Mouse (Mus musculus) forebrain, embryonic 14.5 days (tissue): ENCODE measurements at regions not wholly inside any gene's neighbourhood (a gene's known extent, or its start where the extent isn't known, plus 50 kb on each side); places are given as distances from the start of the nearest gene placed in this dataset.

Source experiments
- ATAC-seq: fragments of 200-750 bp; cut with Nextera tagmentation; 2 replicates; pipeline ENCODE4 v1.8.0; 2017; ENCODE audit warnings: mild to moderate bottlenecking, moderate library complexity
- DNase-seq: peaks from one replicate; pipeline ENCODE4 v3.0.0-alpha.2; 2015; ENCODE audit warnings: low spot score
- H3K27ac ChIP-seq: fragments of 300-500 bp; sonication (generic); 2 replicates; pipeline ENCODE4 v1.5.1; 2014; ENCODE audit warnings: low read depth, mild to moderate bottlenecking, control low read depth, low read length, moderate library complexity
- H3K27me3 ChIP-seq: fragments of 300-500 bp; sonication (generic); replicated peaks from 2 replicates; pipeline ENCODE4 v1.6.1; 2014; ENCODE audit warnings: low read length, control low read depth, mixed read lengths; ENCODE audit not compliant: control insufficient read depth, insufficient read depth
- H3K36me3 ChIP-seq: fragments of 300-500 bp; sonication (generic); 2 replicates; pipeline ENCODE4 v1.6.1; 2014; ENCODE audit warnings: low read length, control low read depth; ENCODE audit not compliant: control insufficient read depth, insufficient read depth
- H3K4me1 ChIP-seq: fragments of 300-500 bp; sonication (generic); 2 replicates; pipeline ENCODE4 v1.6.1; 2014; ENCODE audit warnings: antibody characterized with exemption, low read length, control low read depth; ENCODE audit not compliant: control insufficient read depth, insufficient read depth
- H3K4me2 ChIP-seq: fragments of 300-500 bp; sonication (generic); 2 replicates; pipeline ENCODE4 v1.6.1; 2014; ENCODE audit warnings: mild to moderate bottlenecking, control low read depth, low read length
- H3K4me3 ChIP-seq: fragments of 300-500 bp; sonication (generic); 2 replicates; pipeline ENCODE4 v1.5.1; 2014; ENCODE audit warnings: low read depth, low read length, control low read depth
- H3K9ac ChIP-seq: fragments of 300-500 bp; sonication (generic); 2 replicates; pipeline ENCODE4 v1.6.1; 2014; ENCODE audit warnings: mild to moderate bottlenecking, low read length, control low read depth, moderate library complexity
- H3K9me3 ChIP-seq: fragments of 300-500 bp; sonication (generic); replicated peaks from 2 replicates; pipeline ENCODE4 v1.6.1; 2016; ENCODE audit warnings: low read length, control low read depth, mixed read lengths; ENCODE audit not compliant: control insufficient read depth
- WGBS: fragments of 180-500 bp; shearing (Covaris S2); extraction: QIAGEN DNeasy Blood & Tissue Kit; methylation state at CpG from one replicate; pipeline ENCODE4 v1.1.7; 2014; 5-methylcytosine and 5-hydroxymethylcytosine counted together

DNA sequence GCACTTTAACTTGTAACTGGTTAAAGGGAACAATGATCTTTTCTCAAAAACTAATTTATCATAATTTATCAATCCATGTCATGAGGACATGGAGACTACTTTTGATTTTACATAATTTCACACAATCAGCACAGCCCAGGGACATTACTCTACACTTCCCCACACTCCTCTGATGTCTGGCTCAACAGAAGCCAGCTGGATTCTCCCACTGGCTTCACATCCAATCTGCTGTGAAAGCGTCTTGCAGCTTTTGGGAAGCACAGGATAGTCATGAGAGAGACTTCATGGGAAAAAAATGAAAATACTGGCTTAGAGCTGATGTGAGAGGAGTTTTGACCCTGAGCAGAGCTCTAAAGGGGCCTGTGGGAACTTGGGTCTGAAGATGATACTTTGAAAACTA is 61.7 kb upstream of the Hrasls start:
- Histone ChIP-seq H3K4me3 (no peak overlapping the region), H3K36me3 (no peaks in the 10 kb centered on the region), H3K27me3 (no peaks in the 10 kb centered on the region), H3K27ac (no peak overlapping the region), H3K4me2 (no peak overlapping the region), H3K9ac (no peak overlapping the region), H3K4me1 (no peaks in the 10 kb centered on the region), H3K9me3 (no peaks in the 10 kb centered on the region)
- ATAC-seq: no peak
- WGBS: 77% methylated on average over 1 of the region's 1 CpGs
- no peak for DNase-seq

DNA sequence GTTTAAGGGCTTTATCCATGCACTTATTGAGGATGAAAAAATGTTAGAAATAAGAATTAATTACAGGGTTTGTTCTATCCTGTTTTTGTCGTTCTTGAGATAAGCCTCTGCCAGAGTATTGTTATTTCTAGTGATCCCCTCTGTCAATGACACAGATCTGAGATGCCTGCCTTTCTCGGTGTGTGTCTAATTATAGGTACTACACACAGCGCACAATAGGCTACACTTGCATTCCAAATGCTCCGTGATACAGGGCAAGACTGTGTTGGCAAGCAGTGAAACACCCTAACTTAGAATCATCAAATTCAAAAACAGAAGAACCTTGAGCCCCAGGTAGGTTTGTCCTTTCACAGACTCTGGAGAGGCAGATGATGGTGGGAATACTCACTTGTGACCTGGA is 90.3 kb upstream of the Hrasls start:
- H3K4me2 ChIP-seq: no peak overlapping the region
- H3K27me3 ChIP-seq: no peaks in the 10 kb centered on the region
- H3K9ac ChIP-seq: no peak overlapping the region
- no peak for DNase-seq
- H3K4me3 ChIP-seq: no peak overlapping the region
- H3K4me1 ChIP-seq: no peaks in the 10 kb centered on the region
- WGBS: 80% methylated on average over 4 of the region's 4 CpGs
- no peaks in the 10 kb centered on the region for H3K36me3 ChIP-seq
- no peaks in the 10 kb centered on the region for H3K9me3 ChIP-seq
- no peak overlapping the region for H3K27ac ChIP-seq
- no peak for ATAC-seq

GRCm38 (mm10) chr16:29096791-29097190 is 112.7 kb upstream of the Hrasls start:
- Histone ChIP-seq H3K27me3 (no peaks in the 10 kb centered on the region), H3K36me3 (no peaks in the 10 kb centered on the region), H3K4me1 (no peaks in the 10 kb centered on the region), H3K4me2 (no peak overlapping the region), H3K4me3 (no peak overlapping the region), H3K9ac (no peak overlapping the region), H3K27ac (no peak overlapping the region), H3K9me3 (no peaks in the 10 kb centered on the region)
- ATAC-seq (no peak), DNase-seq (no peak)
- WGBS: 84% methylated on average over 4 of the region's 4 CpGs

GRCm38 (mm10) chr16:29065961-29066360 is 136.5 kb upstream of the Mb21d2 start:
- Histone ChIP-seq H3K4me3 (no peak overlapping the region), H3K9me3 (no peaks in the 10 kb centered on the region; the same call in 1 of the 2 replicates), H3K27me3 (no peaks in the 10 kb centered on the region), H3K4me2 (no peak overlapping the region), H3K9ac (no peak overlapping the region), H3K27ac (no peak overlapping the region), H3K4me1 (no peaks in the 10 kb centered on the region), H3K36me3 (no peaks in the 10 kb centered on the region)
- ATAC-seq: no peak
- WGBS: 82% methylated on average over 3 of the region's 3 CpGs
- no peak for DNase-seq

- Histone ChIP-seq H3K9ac (no peak overlapping the region), H3K27me3 (no peaks in the 10 kb centered on the region), H3K4me3 (no peak overlapping the region), H3K4me1 (no peaks in the 10 kb centered on the region), H3K4me2 (no peak overlapping the region), H3K9me3 (no peaks in the 10 kb centered on the region; the same call in 1 of the 2 replicates), H3K27ac (no peak overlapping the region), H3K36me3 (no peaks in the 10 kb centered on the region)
- ATAC-seq (no peak), DNase-seq (no peak)
- 89% methylated on average over 4 of the region's 4 CpGs for WGBS
These were observed 135.8 kb upstream of the Mb21d2 start for GRCm38 (mm10) chr16:29065097-29065785.

DNA sequence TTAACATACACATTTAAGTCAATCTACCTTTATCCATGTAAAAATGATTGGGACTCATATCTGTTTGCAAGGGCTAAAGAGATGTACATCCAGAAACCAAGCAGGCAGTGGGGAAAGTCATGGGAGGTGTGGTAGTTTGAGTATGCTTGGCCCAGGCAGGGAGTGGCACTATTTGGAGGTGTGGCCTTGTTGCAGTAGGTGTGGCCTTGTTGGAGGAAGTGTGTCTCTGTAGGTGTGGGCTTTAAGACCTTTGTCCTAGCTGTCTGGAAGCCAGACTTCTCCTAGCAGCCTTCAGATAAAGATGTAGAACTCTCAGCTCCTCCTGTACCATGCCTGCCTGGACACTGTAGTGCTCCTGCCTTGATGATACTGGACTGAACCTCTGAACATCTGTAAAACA is 133.9 kb upstream of the Mb21d2 start:
- Histone ChIP-seq H3K27me3 (no peaks in the 10 kb centered on the region), H3K9ac (no peak overlapping the region), H3K4me3 (no peak overlapping the region), H3K36me3 (no peaks in the 10 kb centered on the region), H3K4me1 (no peaks in the 10 kb centered on the region), H3K4me2 (no peak overlapping the region), H3K27ac (no peak overlapping the region), H3K9me3 (no peaks in the 10 kb centered on the region; the same call in 1 of the 2 replicates)
- DNase-seq: no peak
- no peak for ATAC-seq

DNA sequence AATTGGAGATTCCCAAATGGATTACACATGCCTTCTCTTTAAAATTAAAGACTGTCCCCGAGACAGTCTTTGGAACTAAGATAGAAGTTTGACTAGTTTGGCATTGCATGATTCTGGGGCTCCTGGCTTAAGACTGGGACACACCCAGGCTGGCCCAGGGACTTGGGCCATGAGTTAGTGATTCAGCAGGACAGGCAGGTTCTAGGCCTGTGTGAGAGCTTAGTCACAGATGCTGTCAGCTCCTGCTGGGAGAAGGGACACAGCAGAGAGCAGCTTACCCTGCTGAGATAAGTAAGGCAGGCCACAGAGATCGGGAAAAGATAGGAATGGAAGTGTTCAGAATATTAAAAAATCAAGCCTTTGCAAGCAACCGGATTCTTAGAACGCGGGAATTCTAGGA is 127.6 kb upstream of the Mb21d2 start:
- no peak overlapping the region for H3K27ac ChIP-seq
- DNase-seq (no peak), ATAC-seq (no peak)
- no peak overlapping the region for H3K9ac ChIP-seq
- H3K27me3 ChIP-seq: no peaks in the 10 kb centered on the region
- H3K4me1 ChIP-seq: no peaks in the 10 kb centered on the region
- H3K9me3 ChIP-seq: no peaks in the 10 kb centered on the region
- 79% methylated on average over 5 of the region's 5 CpGs for WGBS
- no peak overlapping the region for H3K4me2 ChIP-seq
- no peaks in the 10 kb centered on the region for H3K36me3 ChIP-seq
- no peak overlapping the region for H3K4me3 ChIP-seq

GRCm38 (mm10) chr16:29054423-29054822 is 125.0 kb upstream of the Mb21d2 start:
- peak; percentile 61 for ATAC-seq
- H3K4me2 ChIP-seq: peak overlapping the region; percentile 1; the same call in 1 of the 2 replicates
- 24% methylated on average over 8 of the region's 8 CpGs for WGBS
- H3K27me3 ChIP-seq: no peaks in the 10 kb centered on the region
- peak; percentile 55 for DNase-seq
- H3K9me3 ChIP-seq: no peaks in the 10 kb centered on the region
- no peaks in the 10 kb centered on the region for H3K4me1 ChIP-seq
- no peak overlapping the region for H3K9ac ChIP-seq
- no peak overlapping the region for H3K4me3 ChIP-seq
- H3K27ac ChIP-seq: no peak overlapping the region
- H3K36me3 ChIP-seq: no peaks in the 10 kb centered on the region

- DNase-seq (no peak), ATAC-seq (no peak)
- Histone ChIP-seq H3K9me3 (no peaks in the 10 kb centered on the region), H3K27me3 (no peaks in the 10 kb centered on the region), H3K9ac (no peak overlapping the region), H3K4me3 (no peak overlapping the region), H3K4me1 (no peaks in the 10 kb centered on the region), H3K27ac (no peak overlapping the region), H3K36me3 (no peaks in the 10 kb centered on the region), H3K4me2 (no peak overlapping the region)
- 89% methylated on average over 6 of the region's 6 CpGs for WGBS
These were observed 117.0 kb upstream of the Mb21d2 start for GRCm38 (mm10) chr16:29046453-29046993.
